Mouse (Mus musculus): ENCODE results near the gene Cxcl1.

DNA sequence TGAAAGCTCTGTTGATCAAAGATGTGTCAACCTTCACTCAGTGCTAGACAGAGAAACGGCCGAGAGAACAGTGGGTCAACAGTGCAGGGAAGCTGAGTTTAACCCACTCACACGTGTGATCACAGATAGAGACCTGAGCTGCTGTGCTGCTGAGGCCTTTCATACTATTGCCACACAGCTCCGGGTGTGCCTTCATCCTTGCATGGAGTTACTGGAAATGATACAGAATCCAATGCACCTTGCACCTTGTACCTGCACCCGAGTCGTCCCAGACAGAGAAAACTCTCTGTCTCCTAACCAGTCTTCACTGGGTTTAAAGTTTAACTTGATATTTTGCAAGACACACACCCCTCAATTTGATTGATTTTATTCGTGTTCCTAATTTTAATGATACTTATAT, 18.7 kb upstream of the Cxcl1 start:
- TF ChIP-seq EP300 (IDR thresholded peaks at IDR 0.05; ENCODE audit: low read depth): no peak
- no peak for TF ChIP-seq CTCF (IDR thresholded peaks at IDR 0.05; ENCODE audit: low read depth)

Measured in liver, embryonic 14.5 days (tissue).